Mouse (Mus musculus) bone marrow macrophage, adult 2 months (primary cell): Measurements from ENCODE around the gene Spice1.

Experiments
- CTCF ChIP-seq: IDR thresholded peaks from 2 replicates; pipeline ENCODE4 v1.5.1; 2012; ENCODE audit warnings: low read depth, mild to moderate bottlenecking, low read length, moderate library complexity
- POLR2A ChIP-seq: IDR thresholded peaks from 2 replicates; pipeline ENCODE4 v1.6.1; 2012; ENCODE audit warnings: mild to moderate bottlenecking, low read depth, low read length, borderline replicate concordance

DNA sequence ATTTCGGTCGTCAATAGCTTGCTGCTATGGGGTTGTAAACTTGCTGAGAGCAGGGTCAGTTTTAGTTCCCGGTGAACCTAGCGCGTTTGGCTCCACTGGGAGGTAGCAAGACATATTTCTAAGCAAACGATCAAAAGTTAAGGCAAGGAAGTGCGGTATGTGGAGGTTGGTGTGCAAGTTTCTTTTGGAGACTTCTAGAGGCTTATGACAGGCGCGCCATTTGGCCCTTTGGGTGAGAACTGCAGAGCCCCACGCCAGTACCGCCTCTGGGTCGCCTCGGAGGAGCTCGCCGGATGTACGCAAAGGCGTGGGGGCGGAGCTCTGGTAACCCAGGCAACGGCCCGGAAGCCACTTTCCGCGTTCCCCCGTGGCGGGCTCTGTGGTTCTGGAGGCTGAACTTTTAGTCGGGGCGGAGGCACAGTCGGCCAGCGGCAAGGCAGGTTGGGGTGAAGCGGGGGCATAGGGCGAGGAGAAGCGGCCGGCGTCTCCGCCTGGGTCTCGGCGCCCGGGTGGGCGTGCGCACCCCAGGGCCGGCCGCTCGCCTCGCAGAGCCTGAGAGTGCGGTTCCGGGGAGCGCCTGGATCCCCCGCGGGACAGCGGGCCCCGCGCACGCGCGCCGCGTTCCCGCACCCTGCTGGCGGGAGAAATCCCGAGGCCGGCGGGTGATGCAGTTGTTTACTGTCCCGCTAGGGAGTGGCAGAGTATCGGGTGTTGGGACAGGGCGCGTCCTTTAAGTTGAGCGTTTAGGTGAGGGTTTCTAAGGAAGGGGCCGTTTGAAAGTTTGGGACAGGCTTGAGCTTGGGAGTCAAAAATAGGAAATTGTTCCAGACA lies at the start of gene Spice1:
- TF ChIP-seq CTCF (no peak), POLR2A (no peak)
